Mouse (Mus musculus): ENCODE measurements around the gene Col6a6.
A peak's percentile ranks its signal among the peaks of the same experiment; 100 is the strongest.

Col6a6 gene

DNA sequence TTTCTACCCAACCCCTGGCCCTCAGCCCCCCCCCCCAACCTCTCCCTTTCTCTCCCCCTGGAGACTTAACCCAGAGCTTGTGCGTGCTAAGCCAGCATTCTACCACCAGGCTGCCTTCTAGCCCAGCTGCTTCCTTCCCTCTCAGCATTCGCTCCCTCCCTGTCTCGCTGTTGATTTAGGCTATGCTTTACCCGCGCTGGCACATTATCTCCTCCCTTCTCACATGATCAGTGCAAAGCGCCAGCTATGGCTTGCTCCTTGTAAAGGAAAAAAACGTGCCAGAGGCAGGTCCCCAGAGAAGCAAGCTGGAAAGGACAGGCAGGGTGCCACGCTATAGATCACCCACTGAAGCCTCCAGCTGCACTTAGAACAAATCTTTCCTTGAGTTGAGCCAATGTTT, 90.5 kb downstream of the Col6a6 start:
- DNase-seq (ENCODE audit: low spot score) = no peak

DNA sequence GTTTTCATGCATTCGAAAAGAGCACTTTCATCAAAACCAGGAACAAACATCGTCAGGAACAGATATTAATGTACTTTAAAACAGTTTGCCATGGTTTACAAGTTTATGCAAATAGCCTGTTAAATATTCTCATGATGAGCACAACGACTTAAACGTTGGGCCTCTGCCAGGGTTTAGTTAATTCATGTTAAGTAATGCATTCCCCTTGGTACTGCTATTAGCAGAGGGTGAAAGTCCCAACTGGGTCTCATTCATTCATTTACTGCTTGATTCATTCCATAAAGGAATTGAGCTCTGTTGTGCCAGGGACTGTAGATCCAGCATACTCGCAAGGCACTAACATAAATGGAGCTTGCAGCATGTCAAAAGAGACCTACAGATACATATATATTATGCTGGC, 92.8 kb downstream of the Col6a6 start:
- DNase-seq (ENCODE audit: low spot score) = no peak

DNA sequence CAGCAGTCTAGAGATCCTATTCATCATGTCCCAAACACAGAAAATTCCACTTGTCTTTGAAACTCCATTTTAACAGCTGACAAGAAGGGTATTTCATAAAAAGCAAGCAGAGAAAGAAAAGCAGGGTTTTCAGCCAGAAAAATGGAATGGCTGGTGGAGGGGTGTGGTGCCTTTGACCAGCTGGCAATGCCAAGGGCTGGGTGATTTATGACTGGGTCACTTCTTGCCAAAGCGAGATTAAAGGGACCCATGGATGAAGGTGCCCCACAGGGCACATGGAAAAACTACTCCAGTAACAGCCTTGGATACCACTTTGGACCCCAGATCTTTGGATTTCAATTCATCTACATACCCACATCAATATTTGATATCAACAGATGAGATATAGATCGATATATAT, 93.3 kb downstream of the Col6a6 start:
- DNase-seq (ENCODE audit: low spot score) = no peak

DNA sequence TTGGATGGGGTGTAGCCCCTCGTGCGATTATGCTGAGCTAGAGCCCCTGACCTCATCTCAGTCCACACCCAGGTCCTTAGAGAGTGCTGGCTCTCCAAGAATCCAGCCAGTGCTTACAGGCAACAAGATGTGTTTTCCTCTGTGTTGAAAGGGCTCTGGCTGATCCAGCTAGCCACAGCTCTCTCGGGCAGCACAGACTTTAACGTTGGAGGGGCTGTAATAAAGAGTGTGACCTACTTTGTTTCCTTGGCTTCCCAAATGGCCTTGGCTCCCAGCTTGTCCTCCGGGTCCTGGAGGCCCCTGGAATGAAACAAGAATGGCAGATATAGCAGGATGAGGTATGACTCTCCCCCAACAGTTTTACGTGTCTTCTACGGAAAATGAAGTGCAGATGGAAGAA, 96.0 kb downstream of the Col6a6 start:
- no peak for DNase-seq (ENCODE audit: low spot score)

DNA sequence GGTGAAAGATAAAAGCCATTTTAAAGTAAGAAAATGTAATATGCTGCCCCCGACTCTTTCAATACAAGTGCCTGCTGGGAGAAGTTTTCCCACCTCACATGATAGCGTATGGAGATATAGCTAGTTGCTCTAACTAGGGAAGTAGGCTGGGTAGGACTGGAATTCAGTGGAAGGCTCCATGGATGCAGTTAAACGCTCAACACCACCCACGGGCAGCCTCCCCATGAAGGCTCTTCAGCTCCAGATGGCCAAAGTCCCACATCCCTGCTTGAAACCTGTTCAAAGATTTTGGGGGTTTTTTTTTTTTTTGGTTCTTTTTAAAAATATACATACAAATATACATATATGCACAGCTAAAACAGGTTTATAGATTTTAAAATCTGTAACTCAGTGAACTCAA, 107.5 kb downstream of the Col6a6 start:
- no peak for DNase-seq (ENCODE audit: low spot score)

DNA sequence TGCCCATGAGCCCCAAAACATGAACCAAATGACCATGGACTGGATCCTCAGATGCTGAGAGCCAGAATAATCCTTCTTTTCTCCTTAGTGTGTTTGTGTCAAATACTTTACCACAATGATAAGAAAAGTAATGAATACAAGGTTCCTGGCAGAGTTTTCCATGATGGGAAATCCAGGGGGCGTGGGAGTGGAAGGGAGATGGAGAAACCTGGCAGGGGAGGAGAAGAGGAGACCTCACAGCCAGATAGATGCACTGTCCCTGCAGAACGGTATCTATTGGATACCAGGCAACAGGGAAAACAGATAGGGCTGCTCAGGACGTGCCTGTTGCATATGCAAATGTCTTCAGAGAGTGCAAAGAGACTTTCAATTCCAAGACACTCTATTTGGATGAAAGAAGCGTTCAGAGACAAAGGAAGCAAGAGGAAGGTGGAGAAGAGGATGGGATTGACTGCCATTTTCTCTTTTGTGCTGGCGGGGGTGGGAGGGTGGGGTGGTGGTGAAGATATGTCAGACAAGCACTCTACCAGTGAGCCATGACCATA, 108.0 kb downstream of the Col6a6 start:
- DNase-seq (ENCODE audit: low spot score) = no peak

DNA sequence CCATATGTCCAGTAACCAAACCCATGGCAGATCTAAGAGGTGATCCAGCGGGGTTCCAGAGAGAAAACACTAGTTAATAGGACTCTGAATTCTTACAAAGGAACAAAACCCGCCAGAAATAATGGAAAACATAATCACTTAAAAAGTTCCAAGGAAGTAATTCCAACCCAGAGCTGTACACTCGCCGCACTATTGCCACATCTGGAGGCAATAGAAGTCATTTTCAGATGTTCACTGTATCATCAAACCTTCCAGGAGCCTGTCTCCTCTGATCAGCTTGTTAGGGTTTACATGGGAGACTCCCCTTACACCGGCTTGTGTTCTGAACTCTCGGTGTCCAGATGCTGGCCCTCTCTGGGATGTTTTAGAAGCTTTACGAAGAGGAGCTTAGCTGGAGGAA, 108.6 kb downstream of the Col6a6 start:
- DNase-seq (ENCODE audit: low spot score) = no peak

DNA sequence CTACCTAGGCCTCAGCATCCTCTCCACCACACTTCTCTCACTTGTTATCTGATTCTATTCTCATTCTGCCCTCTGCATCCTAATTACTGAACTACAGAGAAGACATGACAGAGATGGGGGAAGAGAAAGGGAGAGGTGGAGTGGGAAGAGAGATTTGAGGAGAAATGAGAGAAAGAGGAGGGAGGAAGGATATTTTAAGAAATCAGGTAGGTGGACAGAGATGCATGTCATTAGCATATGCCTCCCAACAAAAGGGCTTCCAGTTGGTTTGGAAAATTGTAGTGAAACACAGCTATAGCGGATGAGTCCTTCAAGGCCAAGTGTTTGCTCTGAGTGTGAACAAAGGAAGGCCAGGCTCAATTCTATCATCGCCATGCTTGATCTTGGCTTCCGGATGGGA, 115.9 kb downstream of the Col6a6 start:
- DNase-seq (ENCODE audit: low spot score) = no peak

DNA sequence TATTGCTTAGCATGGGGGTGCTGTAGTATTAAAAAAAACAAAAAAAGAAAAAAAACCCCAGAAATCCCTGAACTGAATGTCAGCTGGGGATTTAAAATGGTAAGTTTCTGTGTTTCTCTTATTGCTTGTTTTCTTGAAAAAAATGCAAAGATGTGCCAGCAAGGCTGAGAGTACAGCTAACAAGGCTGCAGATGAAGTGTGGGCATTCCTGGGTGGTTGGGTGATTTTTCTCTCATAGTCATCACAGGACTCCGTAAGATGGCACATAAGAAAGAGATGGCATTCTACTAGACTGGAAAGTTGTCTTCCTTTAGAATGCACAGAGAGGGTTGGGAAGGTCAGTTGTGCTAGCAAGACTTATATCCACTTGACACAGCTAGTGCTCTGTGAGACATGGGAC, 122.9 kb downstream of the Col6a6 start:
- no peak for DNase-seq (ENCODE audit: low spot score)

DNA sequence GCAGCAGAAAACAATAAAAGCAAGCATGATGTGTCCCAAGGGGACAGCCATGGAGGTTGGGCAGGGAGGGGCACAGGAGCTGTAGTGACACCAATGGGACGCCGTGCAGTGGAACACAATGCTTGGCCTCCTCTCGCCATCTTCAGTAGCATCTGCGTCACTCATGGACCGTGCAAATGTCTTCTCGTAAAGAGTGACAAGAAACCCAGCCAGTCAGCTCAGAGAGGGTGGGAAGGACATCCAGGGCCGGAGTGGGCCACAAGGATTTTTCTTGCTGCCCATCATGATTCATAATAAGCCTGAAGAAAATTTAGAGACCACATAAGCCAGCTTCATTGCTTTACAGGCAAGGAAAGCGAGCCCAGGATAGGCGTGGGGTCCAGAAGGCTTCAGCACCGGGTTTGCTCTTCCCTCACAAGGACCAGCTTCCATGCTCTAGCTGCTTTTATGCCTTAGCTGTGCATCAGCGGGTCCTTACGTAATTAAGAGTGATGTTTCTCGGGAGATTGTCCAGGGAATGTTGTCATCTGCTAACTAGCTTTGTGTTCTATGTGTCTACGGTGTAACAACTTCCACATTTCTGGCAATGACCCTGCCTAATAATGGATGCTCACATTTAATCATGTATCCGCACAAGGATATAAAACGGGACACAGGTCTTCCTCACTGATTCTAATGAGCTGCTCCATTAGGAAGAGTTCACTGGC, 123.6 kb downstream of the Col6a6 start:
- no peak for DNase-seq (ENCODE audit: low spot score)

DNA sequence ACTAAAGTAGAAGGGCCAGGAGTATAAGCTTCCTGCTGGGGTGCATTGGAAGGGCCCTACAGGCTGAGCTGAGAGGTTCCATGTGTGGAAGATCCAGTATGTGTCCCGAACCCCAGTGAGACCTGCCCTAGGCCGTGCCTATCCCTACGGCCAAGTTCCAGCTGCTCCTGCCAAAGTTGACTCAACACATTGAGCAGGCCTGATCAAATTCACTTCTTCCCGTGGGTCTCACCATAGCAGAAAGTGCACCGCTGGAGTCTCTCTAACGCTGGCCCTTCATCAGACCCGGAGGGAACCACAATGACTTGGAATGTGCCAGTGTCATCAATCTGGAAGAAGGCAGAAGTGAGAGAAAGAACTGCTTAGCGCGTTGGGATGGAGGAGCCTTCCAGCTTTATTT, 126.0 kb downstream of the Col6a6 start:
- DNase-seq (ENCODE audit: low spot score) = no peak

DNA sequence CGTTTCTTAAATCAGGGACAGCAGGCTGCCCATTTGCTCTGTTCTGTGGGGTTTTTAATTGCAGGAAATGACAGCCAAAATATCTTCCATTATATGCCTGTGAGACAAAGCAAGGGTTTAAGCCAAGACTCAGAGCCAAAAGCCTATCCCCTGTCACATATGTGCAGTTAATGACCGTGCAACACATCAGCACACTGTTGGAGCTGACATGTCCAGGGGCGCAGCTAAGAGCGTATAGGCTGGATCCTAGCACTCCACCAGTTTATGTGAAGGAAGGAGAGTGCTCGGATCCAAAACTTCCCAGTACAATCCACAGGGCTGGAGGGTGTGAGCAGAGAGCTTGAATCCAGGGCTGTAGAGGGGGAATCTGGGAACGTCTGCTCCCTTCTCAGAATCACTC, 127.3 kb downstream of the Col6a6 start:
- no peak for DNase-seq (ENCODE audit: low spot score)

DNA sequence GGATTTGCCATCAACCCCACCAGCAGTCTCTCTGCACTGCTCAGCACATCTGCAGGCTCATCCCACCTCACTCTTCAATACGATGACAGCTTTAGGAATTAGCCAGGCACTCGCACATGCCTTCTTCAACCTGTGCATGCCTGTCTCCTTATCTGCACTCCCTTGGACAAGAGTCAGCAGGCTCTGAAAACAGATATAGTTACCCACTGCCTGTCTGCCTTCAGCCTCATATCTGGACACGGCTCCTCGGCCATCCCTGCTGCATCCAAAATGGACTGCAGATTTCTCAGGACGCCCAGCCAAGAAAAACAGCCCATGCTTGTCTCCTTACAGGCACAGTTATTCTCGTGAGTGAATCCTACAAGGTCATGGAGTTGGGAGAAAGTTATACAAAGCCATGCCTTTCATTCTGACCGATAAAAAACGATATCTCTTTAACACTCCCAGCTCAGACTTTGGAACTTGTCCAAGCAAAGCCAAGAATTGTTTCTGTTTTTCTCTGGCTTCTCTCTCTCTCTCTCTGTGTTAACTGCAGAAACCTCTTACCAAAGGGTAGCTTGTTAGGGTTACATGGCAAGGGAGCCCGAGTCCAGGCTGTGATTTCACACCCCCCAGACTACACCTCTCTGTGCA, 130.1 kb downstream of the Col6a6 start:
- peak; percentile 26 for DNase-seq (ENCODE audit: low spot score)

DNA sequence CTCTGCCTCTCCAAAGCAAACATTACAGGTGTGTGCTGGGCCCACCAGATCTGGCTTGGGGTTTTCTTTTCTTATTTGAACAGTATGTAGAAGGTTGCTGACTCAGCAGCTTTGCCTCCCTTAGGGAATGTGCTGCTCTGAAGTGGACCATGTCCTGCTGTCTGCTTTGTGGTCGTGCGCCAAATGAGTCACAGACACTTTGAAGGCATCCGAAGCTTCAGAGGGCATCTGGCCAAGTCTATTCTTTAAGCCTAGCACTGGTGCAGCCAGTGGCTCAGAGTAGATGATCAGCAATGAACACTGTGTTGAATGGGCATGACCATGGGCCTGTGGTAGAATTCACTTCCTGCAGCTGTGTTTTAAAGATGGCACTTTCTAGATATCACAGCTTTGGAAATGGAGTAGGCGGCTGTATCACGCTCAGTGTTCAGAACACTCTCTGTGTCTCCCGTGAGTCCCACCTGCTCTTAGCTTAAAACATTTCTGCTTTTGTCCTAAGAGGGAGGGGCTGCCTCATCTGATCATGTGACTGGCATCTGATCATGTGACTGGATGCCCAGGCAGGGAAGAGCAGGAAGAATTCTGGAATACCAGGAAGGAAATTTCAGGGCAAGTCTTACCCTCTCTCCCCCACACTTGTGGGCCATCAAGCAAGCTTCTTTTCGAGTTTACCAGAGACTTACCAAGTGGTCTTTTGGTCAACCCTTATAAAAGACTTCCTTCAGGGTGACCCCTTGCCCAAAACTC, 131.0 kb downstream of the Col6a6 start:
- no peak for DNase-seq (ENCODE audit: low spot score)

DNA sequence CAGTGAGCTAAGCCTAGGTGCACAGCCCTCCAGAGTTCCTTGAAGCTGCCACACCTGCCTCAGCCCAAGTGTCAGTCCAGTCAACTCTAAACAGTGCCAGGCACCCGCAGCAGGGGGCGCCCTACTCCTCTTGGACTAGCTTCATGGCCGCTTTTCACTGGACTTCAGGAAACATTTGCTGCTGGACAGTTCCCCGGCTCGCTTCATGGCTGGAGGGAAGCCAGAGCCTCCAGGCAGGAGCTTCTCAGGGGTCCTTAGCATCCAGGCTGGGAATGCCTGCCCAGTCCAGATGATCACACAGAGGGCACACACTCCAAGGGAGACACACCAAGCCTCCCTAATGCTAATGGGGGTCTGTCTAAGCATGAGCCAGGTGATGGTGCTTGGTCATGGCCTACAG, 134.1 kb downstream of the Col6a6 start:
- DNase-seq (ENCODE audit: low spot score) = peak; percentile 75

DNA sequence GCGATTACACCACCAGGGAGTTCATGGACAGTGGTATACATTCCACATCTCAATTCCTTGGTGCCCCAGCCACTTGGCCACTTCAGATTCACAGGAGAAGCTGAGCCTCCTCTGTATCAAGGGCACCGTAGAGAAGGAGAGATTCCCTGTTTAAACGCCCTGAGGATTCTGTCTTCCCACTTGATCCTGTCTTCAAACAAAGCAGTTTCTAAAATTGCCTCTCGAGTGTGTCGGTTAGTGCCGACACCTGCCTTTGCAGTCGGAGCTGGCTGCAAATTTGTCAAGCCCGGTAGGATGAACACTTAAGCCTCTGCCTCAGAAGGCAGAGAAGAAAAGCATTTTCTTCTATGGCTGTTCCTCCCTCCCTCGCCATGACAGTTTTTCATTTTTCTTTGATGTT, 134.9 kb downstream of the Col6a6 start:
- no peak for DNase-seq (ENCODE audit: low spot score)

DNA sequence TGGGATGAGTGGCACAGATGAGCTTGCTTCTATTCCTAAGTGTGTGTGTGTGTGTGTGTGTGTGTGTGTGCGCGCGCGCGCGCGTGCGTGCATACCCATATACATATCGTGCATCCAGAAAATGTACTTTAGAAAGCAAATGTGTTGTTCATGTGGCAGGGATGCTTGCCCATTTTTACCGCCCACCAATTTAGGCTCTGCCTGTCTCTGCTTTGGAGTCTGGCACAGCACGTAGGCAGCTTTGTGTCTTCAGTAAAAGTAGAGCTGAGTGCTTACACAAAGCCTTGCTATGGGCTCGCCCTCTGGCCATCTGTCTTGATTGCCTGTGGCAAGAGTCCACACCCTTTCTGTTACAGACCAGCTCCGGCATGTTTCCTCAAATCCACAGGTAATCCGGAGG, 135.5 kb downstream of the Col6a6 start:
- no peak for DNase-seq (ENCODE audit: low spot score)

DNA sequence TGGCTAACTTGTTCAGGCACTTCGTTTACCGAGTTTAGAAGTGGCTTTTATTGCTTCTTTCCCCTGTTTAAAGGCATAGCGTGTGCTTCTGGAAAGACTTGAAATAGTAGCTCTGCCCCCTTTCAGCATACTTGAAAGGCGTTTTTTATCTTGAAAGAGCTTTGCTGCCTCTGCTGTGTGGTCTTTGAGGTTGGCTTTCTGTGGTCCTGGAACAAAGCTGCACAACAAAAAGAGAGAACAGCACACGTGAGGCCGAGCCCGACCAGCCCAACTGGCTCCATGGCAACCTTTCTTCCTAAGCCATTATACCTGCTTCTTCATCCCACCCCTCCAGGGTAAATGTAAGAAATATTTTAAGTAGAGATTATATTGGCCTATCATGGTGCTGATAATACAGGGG, 138.5 kb downstream of the Col6a6 start:
- DNase-seq (ENCODE audit: low spot score) = no peak

DNA sequence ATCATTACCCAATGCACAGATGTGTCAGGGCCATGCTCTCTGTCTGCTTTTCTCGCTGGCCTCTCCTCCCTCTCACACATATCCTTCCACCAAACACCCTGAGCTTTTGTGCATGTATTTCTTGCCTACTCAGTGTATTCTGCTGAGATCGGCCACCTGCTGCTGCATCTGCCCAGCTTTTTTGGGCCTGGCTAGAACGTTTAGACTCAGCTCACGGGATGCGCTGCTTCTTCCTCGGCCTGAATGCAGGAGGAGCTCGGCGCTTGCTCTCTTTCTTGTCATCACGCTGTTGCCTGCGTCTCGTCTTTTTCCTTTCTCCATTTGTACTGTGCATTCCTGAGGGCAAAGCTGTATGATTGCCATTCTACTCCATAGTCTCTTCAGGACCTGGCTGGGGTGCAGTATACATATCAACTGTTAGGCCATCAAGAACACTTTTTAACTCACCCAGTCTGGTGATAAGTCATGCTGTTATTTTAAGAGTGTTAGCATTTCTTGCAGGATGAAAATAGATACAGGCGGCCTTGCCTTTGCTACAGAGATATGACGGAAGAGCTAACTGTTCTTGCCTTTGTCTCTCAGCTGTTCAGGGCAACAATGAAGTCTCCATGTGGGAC, 143.3 kb downstream of the Col6a6 start:
- no peak for DNase-seq (ENCODE audit: low spot score)

DNA sequence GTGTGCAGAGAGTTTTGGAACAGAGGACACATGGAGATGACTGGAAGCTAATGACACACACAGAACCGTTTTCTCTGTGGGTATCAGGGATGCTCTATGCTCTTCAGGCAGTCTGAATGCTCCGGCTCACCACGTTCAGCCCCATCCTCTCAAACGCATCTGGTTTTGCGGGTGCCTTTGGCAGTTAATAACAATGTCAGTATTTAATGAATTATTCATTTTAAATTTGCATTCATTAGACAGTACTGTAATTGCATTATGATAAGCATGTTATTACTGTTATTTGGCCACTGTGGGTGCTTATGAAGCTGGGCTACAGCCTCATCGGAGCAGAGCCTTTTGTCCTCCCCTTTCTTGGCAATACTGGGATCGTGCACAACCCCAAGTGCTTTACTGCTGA, 146.6 kb downstream of the Col6a6 start:
- DNase-seq (ENCODE audit: low spot score) = no peak

DNA sequence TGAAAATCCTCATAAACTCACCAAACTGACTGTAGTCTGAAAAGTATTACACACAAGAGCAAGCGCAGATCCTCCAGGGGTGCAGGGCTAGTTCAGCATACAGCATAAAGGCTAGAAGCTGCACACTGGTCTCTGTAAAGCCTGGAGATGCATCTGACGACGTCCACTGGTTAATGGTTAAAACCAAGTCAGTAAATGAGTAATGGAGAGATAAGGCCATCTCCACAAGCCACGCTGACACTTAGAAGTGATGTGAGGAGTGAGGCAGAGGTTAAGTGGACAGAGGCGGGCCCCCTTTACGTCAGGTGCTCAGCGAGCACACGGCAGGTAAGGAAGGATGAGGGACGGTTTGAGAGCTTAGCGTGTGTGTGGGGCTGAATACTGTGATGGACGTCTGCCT, 152.0 kb downstream of the Col6a6 start:
- DNase-seq (ENCODE audit: low spot score) = no peak

DNA sequence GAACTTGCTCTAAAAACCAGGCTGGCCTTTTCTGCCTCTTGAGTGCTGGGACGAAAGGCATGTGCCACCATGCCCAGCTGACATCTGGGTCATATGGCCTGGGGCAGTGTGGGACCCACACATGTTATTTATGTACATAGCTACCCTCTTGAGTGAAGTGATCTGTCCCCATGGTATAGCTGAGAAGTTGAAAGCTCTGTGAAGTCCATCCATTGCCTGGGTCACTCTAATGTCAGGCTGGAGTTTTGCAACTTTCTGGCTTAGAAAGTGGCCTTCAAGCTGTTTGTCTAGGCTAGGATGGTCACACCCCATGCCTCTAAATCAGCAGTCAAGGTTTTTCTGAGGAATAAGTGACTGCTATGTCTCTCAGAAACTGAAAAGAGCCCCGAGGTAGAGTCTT, 155.9 kb downstream of the Col6a6 start:
- DNase-seq (ENCODE audit: low spot score) = no peak

DNA sequence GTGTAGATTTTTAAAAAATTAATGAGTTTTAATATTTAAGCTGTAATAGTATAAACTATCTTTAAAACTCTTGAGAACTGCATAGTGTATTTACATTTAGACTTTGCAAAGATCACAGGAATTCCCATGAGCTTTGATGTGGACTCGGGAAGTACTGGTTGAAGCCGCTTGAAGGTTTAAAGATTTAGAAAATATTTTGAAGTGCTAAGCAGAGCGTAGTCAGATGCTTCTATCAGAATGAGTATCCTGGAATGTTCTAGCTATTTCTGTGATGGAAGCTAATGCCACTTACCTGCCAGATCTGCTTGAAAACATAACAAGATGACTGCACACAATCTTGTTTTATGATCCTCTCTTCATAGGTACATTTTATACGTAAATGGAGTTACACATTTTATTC, 157.0 kb downstream of the Col6a6 start:
- DNase-seq (ENCODE audit: low spot score) = no peak
